8 mouse cellular contexts compared by ENCODE assay signal in the genomic region with DNA sequence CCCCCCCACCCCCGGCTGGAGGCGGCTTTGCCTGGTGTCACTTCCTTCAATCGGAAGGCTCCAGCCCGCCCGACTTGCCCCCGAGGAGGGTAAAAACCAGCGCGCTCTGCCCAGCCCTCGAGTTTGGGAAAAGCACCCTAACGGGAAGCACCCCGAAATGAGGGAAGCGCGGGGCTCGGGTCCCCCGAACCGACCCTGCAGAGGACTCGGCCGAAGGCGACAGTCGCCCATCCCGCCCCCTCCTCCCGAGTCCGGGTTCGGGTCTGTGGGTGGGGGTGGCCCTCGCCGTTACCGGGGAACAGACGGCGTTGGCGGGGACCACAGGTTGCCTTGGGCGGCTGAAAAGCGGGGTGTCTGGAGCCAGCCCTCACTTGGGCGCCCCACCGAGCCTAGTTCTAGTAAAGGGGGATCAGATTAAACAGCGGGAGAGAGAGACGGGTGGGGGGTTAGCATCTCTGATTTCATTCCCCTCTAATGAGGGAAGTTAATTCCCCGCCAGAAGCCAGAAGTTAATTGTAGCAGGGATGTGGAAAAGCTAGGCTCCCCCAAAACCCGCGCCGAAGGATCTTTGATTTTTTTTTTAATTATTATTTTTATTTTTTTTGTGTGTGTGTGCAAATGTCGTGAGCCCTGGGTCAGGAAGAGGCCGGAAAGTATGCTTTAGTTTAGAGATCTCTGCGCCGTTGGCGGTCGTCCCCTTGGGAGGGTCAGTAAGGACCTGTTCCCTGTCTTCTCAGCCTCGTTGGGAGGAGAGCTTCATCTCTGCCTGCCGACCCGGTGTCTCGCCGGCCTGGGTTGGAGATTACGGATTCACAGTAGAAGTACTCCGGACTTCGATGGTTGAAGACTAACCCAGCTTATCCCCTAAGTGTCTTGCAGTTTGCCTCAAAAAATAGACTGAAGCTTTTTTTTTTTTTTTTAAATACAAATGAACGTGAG. TPM values are rescaled to one million over a fixed set of nuclear protein-coding genes. Genes with fewer than 3 reads are reported as not detected.
DNase-seq lines count a peak whose midpoint lies in the region; ATAC-seq lines count a peak whose summit lies in the region.

No protein-coding gene starts in this region.

- H3K9me3 ChIP-seq in hindbrain, embryonic 13.5 days: no peaks in the 10 kb centered on the region
- H3K9me3 ChIP-seq in liver, embryonic 13.5 days (replicated peaks): no peaks in the 10 kb centered on the region
- H3K9me3 ChIP-seq in neural tube, embryonic 12.5 days: no peaks in the 10 kb centered on the region

- 0 out of 2 replicates have a peak, but pooled peaks have one; percentile 36 for ATAC-seq in erythroid progenitor cell, adult 5-6 weeks (replicated peaks; ENCODE audit: low FRiP score, poor library complexity, severe bottlenecking)
- peak; percentile 44; the same call in 1 of the 2 replicates for ATAC-seq in hindbrain, embryonic 13.5 days (ENCODE audit: low FRiP score)
- peak; percentile 3; the same call in 1 of the 2 replicates for ATAC-seq in liver, embryonic 13.5 days (ENCODE audit: low read depth)
- peak; percentile 7; the same call in 1 of the 2 replicates for ATAC-seq in neural tube, embryonic 12.5 days (ENCODE audit: low FRiP score, low read depth)

- no peaks in the 10 kb centered on the region for H3K27me3 ChIP-seq in hindbrain, embryonic 13.5 days
- no peaks in the 10 kb centered on the region for H3K27me3 ChIP-seq in liver, embryonic 13.5 days
- no peaks in the 10 kb centered on the region for H3K27me3 ChIP-seq in neural tube, embryonic 12.5 days (replicated peaks)

- peaks cover 42% of the 10 kb centered on the region for H3K4me1 ChIP-seq in hindbrain, embryonic 13.5 days (replicated peaks)
- H3K4me1 ChIP-seq in liver, embryonic 13.5 days (replicated peaks): peaks cover 68% of the 10 kb centered on the region
- peaks cover 26% of the 10 kb centered on the region for H3K4me1 ChIP-seq in neural tube, embryonic 12.5 days

- H3K36me3 ChIP-seq in hindbrain, embryonic 13.5 days: peaks cover 31% of the 10 kb centered on the region
- H3K36me3 ChIP-seq in liver, embryonic 13.5 days: peaks cover 38% of the 10 kb centered on the region
- peaks cover 32% of the 10 kb centered on the region for H3K36me3 ChIP-seq in neural tube, embryonic 12.5 days

- DNase-seq in layer of hippocampus, adult 11-12 months (ENCODE audit: low spot score): peak; percentile 48
- no peak for DNase-seq in layer of hippocampus, adult 9-10 months (ENCODE audit: low spot score)
- peak; percentile 21 to 43 for DNase-seq in adrenal gland, postnatal 36 days
- peak; percentile 24 for DNase-seq in liver, embryonic 13.5 days
- peak; percentile 70 for DNase-seq in thymus, postnatal 4 days

- WGBS in hindbrain, embryonic 13.5 days: under 1% methylated on average over 54 of the region's 55 CpGs
- WGBS in liver, embryonic 13.5 days (ENCODE audit: insufficient replicate concordance): 1% methylated on average over 53 of the region's 55 CpGs
- 1% methylated on average over 55 of the region's 55 CpGs for WGBS in neural tube, embryonic 12.5 days

- peak overlapping the region; percentile 93 for H3K27ac ChIP-seq in hindbrain, embryonic 13.5 days
- peak overlapping the region; percentile 95 for H3K27ac ChIP-seq in liver, embryonic 13.5 days
- peak overlapping the region; percentile 9; the same call in 1 of the 2 replicates for H3K27ac ChIP-seq in neural tube, embryonic 12.5 days

- H3K4me3 ChIP-seq in hindbrain, embryonic 13.5 days: peak overlapping the region; percentile 98
- peak overlapping the region; percentile 96 for H3K4me3 ChIP-seq in liver, embryonic 13.5 days (replicated peaks)
- H3K4me3 ChIP-seq in neural tube, embryonic 12.5 days: peak overlapping the region; percentile 91

- H3K9ac ChIP-seq in hindbrain, embryonic 13.5 days: peak overlapping the region; percentile 94
- peak overlapping the region; percentile 99 for H3K9ac ChIP-seq in liver, embryonic 13.5 days
- peak overlapping the region; percentile 88 for H3K9ac ChIP-seq in neural tube, embryonic 12.5 days

- peak overlapping the region; percentile 93 for H3K4me2 ChIP-seq in hindbrain, embryonic 13.5 days
- peak overlapping the region; percentile 86 for H3K4me2 ChIP-seq in liver, embryonic 13.5 days
- H3K4me2 ChIP-seq in neural tube, embryonic 12.5 days (replicated peaks): peak overlapping the region; percentile 72

RNA-seq across cellular contexts. Expression of gene Srsf9, which starts 0.9 kb away (rescaled TPM):
- 10 to 100 TPM; 73.7 to 77.0 TPM for total RNA-seq in adrenal gland, postnatal 36 days (2021)
- total RNA-seq in erythroid progenitor cell, adult 5-6 weeks (2015; ENCODE audit: low replicate concordance): 26.8 and 36.4 TPM in 2 replicates
- total RNA-seq in erythroid progenitor cell, adult 5-6 weeks (2017; ENCODE audit: low replicate concordance): 45.7 and 86.4 TPM in 2 replicates
- 165 and 181 TPM in 2 replicates for polyA plus RNA-seq in hindbrain, embryonic 13.5 days (2015; fragmentation: Nextera tagmentation; extraction: Ambion mirVana)
- polyA plus RNA-seq in liver, embryonic 13.5 days (2015; fragmentation: Nextera tagmentation; extraction: Ambion mirVana): 130 and 143 TPM in 2 replicates
- polyA plus RNA-seq in neural tube, embryonic 12.5 days (2016; fragmentation: Nextera tagmentation; extraction: Ambion mirVana): 314 and 343 TPM in 2 replicates

RNA-seq across cellular contexts. Expression of gene Gatc, which starts 13.1 kb away (rescaled TPM):
- total RNA-seq in adrenal gland, postnatal 36 days (2021): 10 to 100 TPM; 17.7 to 21.7 TPM
- 25.6 and 32.3 TPM in 2 replicates for total RNA-seq in erythroid progenitor cell, adult 5-6 weeks (2015; ENCODE audit: low replicate concordance)
- 6.4 and 10.9 TPM in 2 replicates for total RNA-seq in erythroid progenitor cell, adult 5-6 weeks (2017; ENCODE audit: low replicate concordance)
- polyA plus RNA-seq in hindbrain, embryonic 13.5 days (2015; fragmentation: Nextera tagmentation; extraction: Ambion mirVana): 31.8 and 32.6 TPM in 2 replicates
- polyA plus RNA-seq in liver, embryonic 13.5 days (2015; fragmentation: Nextera tagmentation; extraction: Ambion mirVana): 13.0 and 19.0 TPM in 2 replicates
- polyA plus RNA-seq in neural tube, embryonic 12.5 days (2016; fragmentation: Nextera tagmentation; extraction: Ambion mirVana): 31.2 and 35.3 TPM in 2 replicates

RNA-seq across cellular contexts. Expression of gene Triap1, which starts 13.1 kb away (rescaled TPM):
- total RNA-seq in adrenal gland, postnatal 36 days (2021): 10 to 100 TPM; 32.4 to 47.5 TPM
- total RNA-seq in erythroid progenitor cell, adult 5-6 weeks (2015; ENCODE audit: low replicate concordance): 19.3 and 19.8 TPM in 2 replicates
- total RNA-seq in erythroid progenitor cell, adult 5-6 weeks (2017; ENCODE audit: low replicate concordance): 3.2 and 8.5 TPM in 2 replicates
- polyA plus RNA-seq in hindbrain, embryonic 13.5 days (2015; fragmentation: Nextera tagmentation; extraction: Ambion mirVana): 51.7 and 57.6 TPM in 2 replicates
- polyA plus RNA-seq in liver, embryonic 13.5 days (2015; fragmentation: Nextera tagmentation; extraction: Ambion mirVana): 40.4 and 41.5 TPM in 2 replicates
- polyA plus RNA-seq in neural tube, embryonic 12.5 days (2016; fragmentation: Nextera tagmentation; extraction: Ambion mirVana): 52.2 and 54.8 TPM in 2 replicates

RNA-seq across cellular contexts. Expression of gene Cox6a1, which starts 20.9 kb away (rescaled TPM):
- total RNA-seq in adrenal gland, postnatal 36 days (2021): 1,000 to 10,000 TPM; 1,319 to 1,418 TPM
- 265 and 340 TPM in 2 replicates for total RNA-seq in erythroid progenitor cell, adult 5-6 weeks (2015; ENCODE audit: low replicate concordance)
- total RNA-seq in erythroid progenitor cell, adult 5-6 weeks (2017; ENCODE audit: low replicate concordance): 55.4 and 95.0 TPM in 2 replicates
- polyA plus RNA-seq in hindbrain, embryonic 13.5 days (2015; fragmentation: Nextera tagmentation; extraction: Ambion mirVana): 1,031 and 1,095 TPM in 2 replicates
- 735 and 795 TPM in 2 replicates for polyA plus RNA-seq in liver, embryonic 13.5 days (2015; fragmentation: Nextera tagmentation; extraction: Ambion mirVana)
- 884 and 947 TPM in 2 replicates for polyA plus RNA-seq in neural tube, embryonic 12.5 days (2016; fragmentation: Nextera tagmentation; extraction: Ambion mirVana)

RNA-seq across cellular contexts. Expression of gene Dynll1, which starts 27.1 kb away (rescaled TPM):
- 100 to 1,000 TPM; 211 to 322 TPM for total RNA-seq in adrenal gland, postnatal 36 days (2021)
- total RNA-seq in erythroid progenitor cell, adult 5-6 weeks (2015; ENCODE audit: low replicate concordance): 310 and 338 TPM in 2 replicates
- total RNA-seq in erythroid progenitor cell, adult 5-6 weeks (2017; ENCODE audit: low replicate concordance): 98.2 and 201 TPM in 2 replicates
- polyA plus RNA-seq in hindbrain, embryonic 13.5 days (2015; fragmentation: Nextera tagmentation; extraction: Ambion mirVana): 1,285 and 1,377 TPM in 2 replicates
- 744 and 768 TPM in 2 replicates for polyA plus RNA-seq in liver, embryonic 13.5 days (2015; fragmentation: Nextera tagmentation; extraction: Ambion mirVana)
- 1,356 and 1,433 TPM in 2 replicates for polyA plus RNA-seq in neural tube, embryonic 12.5 days (2016; fragmentation: Nextera tagmentation; extraction: Ambion mirVana)

Comparison
In these comparisons a context has a peak if more than half of its experiments do, and no peak if none do; other contexts are left out.
1. H3K27ac ChIP-seq: peak in every context shown above with its lines; median percentile 95 in liver, embryonic 13.5 days; 93 in hindbrain, embryonic 13.5 days; 9 in neural tube, embryonic 12.5 days.